Mouse (Mus musculus) lung, postnatal 0 days (tissue): ENCODE measurements around the gene Pank1.

Experiments
- CTCF ChIP-seq: IDR thresholded peaks from 2 replicates; pipeline ENCODE4 v1.5.1; 2016; ENCODE audit warnings: antibody characterized with exemption, mild to moderate bottlenecking
- EP300 ChIP-seq: IDR thresholded peaks from 2 replicates; pipeline ENCODE4 v1.6.1; 2016; ENCODE audit warnings: antibody characterized with exemption, mild to moderate bottlenecking, control low read depth

DNA sequence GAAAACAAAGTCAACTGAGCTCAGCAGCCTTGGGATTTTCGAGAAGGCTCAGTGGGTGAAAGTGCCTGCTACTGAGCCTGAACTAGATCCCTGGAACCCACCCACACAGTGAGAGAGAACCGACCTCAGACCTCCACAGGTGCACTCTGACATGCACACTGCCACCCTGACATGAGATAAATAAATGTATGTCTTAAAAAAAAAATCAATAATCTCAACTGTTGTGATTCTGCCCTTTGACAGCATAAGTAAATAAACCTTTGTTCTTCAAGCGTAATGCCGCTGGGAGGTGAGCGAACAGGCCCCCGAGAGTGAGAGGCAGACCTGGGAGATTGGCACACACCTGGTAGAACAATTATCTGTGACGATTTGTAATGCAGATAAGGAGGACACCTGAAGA, 33.2 kb downstream of the Pank1 start:
- TF ChIP-seq CTCF (no peak), EP300 (no peak)
